Mouse (Mus musculus): Measurements from ENCODE around the gene Arhgef2.

Arhgef2 gene

DNA sequence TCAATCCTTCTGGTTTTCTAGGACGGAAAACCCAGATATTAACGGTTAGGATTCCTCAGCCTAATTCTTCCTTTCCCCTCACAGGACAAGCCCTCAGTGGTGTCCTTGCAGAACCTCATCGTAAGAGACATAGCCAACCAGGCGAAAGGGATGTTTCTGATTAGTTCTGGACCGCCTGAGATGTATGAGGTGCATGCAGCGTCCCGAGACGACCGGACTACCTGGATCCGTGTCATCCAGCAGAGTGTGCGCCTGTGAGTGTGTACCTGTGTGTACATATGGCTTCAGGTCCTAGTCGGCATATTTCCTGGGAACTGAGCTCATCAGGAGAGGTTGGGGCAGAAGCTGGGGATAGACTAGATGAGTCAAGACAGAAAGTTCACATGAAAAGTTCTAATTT lies 33.5 kb downstream of the Arhgef2 start:
- DNase-seq (ENCODE audit: low read depth, low spot score): no peak

DNA sequence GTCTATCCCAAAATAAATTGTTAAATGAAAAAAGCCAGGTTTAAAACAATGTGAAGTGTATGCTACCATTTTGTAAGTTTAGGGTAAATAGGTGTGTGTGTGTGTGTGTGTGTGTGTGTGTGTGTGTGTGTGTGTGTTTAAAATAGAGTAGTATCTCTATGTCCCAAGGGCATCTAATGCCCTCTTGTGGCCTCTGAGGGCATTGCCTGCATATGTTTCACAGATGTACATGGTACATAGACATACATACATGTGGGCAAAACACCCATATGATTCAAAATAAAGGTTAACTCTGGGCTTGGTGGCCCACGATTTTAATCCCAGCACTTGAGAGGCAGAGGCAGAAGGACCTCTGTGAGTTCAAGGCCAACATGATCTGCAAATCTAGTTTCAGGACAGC lies 34.9 kb downstream of the Arhgef2 start:
- no peak for DNase-seq (ENCODE audit: low read depth, low spot score)

DNA sequence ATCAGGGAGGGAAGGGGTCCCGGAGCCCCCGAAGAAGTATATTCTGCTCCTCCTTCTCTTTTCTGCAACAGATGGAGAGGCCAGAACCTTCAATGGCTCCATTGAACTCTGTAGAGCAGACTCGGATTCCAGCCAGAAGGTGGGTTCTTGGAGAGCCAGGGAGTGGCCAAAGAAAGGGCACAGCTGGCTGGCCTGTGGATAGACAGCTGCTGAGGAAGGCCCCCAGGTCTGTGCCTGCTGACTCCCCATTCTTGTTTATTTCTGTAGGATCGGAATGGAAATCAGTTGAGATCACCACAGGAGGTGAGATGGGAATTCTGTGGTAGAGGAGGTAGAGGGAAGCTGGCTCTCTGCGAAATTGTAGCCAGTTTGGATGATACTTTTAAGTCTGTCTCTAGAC lies 37.3 kb downstream of the Arhgef2 start:
- DNase-seq (ENCODE audit: low read depth, low spot score): no peak

DNA sequence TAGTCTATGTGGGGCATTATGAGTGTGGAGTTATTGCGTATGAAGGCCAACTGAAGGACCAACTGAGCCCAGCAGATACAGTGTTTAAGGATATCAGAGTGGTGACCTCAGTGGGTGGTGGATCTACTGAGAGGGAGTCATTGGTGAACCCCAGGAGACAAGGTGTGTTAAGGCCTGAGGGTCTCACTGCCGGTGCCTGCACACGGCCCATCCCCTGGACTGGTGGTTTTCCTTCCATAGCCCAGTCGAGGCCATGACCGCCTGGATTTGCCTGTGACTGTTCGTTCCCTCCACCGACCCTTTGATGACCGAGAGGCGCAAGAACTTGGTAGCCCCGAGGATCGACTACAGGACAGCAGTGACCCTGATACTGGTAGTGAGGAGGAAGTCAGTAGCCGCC lies 40.2 kb downstream of the Arhgef2 start:
- DNase-seq (ENCODE audit: low read depth, low spot score): no peak

DNA sequence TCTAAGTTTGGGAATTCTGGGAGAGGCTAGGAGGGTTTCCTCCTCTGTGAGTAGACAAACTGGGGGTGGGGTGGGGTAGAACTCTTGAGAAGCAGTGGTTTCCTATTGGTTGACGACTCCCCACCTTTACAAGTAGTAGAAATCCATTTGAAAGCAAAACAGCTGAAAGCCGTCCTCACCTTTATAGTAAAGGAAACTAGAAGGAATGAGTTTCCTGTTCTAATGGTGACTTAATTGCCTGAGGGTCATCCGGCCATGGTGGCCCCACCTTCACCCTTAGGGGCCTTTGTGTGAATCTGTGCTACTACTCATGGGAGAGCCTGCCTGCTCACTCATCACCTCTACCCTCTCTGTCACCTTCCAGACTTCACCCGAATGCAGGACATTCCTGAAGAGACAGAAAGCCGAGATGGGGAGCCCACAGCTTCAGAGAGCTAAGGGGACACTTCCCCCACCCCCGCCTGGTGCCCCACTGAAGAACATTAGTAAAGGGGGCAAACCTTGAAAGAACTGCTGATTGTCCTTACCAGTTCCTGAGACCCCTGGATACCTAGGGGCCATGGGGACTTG lies 40.7 kb downstream of the Arhgef2 start:
- no peak for DNase-seq (ENCODE audit: low read depth, low spot score)

DNA sequence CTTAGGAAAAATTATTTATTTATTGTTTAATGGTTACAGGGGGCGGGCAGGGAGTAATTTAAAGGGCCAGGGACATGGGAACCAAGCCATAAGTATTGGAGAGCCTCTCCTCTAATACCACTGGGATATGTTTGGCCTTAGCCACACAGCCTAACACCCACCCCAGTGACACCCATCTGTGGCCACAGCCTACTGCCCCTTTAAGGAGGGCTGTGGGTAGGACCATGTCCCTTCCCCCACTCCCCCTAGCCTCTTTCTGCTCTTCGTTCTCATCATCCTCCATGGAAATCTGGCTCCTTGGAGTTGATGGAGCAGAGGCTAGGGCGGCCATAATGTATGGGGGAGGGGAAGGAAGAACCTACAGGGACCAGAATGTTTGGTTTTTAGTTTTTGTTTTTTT lies 41.3 kb downstream of the Arhgef2 start:
- no peak for DNase-seq (ENCODE audit: low read depth, low spot score)

DNA sequence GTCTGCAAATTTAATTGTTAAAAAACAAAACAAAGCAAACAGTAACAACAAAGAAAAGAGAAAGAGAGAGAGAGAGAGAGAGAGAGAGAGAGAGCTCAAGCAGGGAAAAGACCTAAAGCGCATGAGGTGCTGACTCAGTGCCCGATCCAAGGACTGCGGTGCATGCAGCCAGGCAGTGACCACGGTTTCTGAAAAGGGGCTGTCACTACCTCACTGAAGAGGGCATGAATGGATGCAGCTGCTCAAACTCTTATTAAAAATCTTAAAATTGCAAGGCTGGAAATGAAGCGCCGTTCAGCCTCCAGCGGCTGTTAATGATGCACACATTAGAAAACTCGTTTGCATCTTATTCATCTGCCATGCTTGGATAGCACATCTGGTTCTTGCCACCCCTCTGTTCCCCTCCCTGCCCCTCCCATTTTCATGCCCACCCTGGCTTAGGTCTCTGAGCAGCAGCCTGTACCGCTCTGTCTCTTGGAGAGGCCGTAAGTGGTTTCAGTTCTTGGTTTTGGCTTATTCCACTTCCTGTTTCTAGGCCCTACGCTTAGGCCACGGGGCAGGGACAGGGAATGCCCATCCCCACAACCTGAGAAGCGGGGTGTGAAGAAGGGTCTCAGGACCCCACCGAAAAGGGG lies 42.1 kb downstream of the Arhgef2 start:
- DNase-seq (ENCODE audit: low read depth, low spot score): no peak

DNA sequence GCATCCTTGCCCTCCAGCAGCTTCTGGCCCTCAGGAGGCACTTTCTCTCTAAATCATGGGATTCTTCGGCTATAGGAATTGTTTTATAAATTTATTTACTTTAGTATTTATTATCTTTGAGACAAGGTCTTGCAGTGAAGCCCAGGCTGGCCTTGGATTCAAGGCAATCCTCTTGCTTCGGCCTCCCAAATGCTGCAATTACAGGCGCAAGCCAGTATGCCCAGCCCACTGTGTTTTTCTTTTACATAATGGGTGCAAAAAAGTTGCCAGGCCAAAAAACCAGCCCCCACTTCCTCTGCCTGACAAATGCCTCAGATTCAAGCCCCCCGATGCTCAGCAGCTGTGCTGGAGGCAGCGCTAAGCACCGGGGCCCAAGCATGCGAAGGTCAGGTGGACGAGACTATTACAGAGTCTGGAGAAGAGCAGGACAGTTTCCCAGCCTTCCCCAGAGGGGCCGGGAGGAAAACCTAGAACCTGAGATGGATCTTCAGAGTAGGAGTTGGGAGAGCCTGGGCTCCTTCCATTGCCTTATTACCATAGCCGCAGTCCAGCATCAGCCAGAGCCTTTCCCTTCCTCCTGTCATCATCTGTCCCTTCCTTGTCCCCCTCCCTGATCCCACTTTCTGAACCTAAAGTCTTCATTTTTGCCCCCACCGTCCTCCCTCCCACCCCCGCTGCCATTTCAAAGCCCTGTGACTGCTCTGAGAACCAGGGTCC lies 42.8 kb downstream of the Arhgef2 start:
- DNase-seq (ENCODE audit: low read depth, low spot score): no peak

DNA sequence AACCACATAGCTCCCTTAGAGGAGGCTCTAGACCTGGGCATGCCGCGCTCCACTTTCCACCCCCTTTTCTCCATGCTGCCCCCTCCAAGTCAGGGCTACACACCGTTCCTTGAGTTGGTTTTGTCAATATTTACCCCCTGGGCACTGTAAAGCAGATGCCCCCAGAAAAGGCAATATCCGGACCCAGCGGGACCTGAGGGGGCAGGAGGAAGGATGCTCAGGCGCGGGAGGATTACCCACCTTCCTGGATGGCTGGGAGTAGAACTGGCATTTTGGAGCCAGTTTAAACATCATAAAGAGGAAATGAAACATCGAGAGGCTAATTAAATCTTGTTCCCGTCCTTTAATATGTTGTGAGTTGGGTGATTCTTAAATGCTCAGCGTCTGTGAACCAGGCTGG lies 43.4 kb downstream of the Arhgef2 start:
- DNase-seq (ENCODE audit: low read depth, low spot score): no peak

DNA sequence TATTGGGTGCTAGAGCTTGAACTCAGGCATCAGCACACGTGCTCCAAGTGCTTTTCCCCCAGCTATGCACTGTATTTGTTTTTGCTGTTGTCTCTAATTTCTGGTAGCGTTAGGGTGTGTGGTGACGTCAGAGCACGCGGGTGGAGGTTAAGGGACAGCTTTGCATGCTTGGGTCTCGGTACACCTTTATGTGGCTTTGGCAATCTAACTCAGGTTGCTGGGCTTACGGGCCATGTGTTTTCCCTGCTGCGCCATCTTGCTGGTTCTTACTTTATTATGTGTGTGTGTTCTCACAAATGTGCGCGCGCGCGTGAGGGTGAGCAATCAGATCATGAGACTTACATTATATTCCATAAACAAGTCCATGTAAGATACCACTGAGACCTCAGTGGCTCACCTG lies 44.2 kb downstream of the Arhgef2 start:
- no peak for DNase-seq (ENCODE audit: low read depth, low spot score)

DNA sequence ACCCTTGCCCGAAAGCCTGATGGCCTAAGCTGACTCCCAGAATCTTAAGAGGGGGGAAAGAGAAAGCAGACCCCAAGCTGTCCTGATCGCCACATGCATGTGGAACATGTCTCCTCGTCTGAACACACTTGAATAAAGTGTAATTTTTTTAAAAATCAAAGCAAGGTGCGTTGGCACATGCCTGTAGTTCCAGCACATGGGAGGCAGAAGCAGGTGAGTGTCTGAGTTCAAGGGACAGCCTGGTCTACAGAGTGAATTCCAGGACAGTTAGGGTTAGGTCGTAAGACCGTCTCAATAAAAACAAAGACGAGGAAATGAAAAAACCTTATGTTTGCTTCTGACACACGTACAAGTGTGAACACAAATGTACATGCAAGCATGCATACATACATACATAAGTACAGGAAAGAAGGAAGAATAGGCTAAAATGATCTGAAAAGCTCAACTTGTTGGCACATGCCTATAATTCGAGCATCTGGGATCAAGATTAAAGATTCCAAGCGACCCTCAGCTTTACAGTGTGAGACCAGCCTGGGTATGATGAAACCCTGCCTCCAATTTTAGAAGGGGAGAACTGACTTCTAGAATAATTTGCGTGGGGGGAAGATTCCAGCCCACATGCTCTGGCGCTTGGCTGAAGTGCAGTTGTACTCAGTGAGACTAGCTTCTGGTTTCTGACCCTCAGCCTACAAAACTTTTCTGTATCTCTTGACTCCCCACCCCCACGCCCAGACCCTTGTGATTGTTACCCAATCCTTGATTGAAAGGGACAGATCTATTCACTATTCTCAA lies 45.1 kb downstream of the Arhgef2 start:
- no peak for DNase-seq (ENCODE audit: low read depth, low spot score)

DNA sequence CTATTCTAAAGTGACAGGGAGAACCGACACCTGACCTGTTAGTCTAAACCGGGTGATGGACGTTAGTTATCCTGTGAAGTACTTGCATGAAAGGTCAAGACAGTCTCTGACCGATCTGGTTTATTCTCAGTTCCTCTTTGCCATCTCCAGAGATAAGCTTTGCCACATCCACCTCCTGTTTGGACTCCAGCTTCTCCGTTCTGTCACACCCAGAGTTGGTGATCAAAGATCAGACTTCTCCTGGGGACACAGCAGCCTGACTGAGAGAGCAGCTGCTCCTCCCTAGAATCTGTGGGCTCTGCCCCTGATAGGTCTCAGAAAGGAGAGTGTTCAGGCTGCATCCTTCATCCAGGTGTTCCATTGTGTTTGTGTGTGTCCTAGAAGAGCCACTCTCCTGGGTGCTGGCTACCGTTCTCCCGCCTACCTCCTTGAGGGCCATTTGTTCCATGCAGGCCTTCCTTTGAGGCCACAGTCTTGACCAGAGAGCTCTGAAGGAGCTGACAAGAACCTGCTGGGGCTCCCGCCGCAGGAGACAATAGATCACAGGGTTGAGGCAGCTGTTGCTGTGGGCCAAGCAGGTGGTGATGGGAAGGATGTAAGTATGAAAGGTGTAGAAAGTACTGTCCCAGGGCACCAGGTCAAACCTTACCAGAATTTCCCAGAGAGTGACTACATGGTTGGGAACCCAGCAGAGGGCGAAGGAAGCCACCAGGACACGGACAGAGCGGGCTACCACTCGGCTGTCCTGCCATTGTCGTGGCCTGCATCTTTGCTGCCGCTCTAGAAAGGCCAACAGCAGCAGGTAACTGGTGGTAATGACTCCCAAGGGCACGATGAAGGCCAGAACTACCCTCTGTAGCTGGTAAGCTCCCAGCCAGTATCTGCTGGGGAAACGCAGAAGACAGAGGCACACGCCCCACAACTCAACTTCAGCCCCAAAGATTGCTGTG lies 46.2 kb downstream of the Arhgef2 start:
- no peak for DNase-seq (ENCODE audit: low read depth, low spot score)

DNA sequence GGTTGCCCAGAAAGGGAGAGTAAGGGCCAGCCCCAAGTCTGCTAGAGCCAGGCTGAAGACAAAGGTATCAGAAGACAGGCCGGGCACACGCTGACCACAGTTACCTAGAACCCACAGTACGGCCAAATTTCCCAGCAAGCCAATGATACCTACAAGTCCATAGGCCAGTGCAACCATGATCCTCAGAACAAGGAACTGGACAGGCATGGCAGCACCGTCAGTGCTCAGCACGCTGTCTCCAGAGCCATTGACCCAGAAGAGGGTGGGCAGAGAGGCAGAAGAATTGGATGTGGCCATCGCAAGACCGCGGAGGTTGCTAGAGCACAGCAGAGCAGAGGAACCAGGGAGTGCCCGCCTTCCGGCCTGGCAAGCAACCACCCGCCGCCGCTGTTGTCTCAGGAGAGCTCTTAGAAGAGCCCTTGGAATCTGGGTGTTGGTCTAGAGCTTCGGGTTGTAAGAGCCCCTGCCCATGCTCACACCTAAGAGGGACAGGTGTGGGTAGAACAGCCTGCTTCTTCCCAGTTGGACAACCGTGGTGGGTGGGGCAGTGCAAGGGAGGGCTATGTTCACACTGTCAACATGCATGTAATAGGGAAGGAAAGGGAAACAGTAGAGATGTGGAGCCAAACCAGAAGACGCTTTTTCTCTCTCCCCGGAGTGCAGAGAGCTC lies 47.2 kb downstream of the Arhgef2 start, which contains the start of gene Rxfp4:
Gene Rxfp4 (minus strand): TSS at position 297 of the 670 bp plus-strand sequence.
- no peak for DNase-seq (ENCODE audit: low read depth, low spot score)

DNA sequence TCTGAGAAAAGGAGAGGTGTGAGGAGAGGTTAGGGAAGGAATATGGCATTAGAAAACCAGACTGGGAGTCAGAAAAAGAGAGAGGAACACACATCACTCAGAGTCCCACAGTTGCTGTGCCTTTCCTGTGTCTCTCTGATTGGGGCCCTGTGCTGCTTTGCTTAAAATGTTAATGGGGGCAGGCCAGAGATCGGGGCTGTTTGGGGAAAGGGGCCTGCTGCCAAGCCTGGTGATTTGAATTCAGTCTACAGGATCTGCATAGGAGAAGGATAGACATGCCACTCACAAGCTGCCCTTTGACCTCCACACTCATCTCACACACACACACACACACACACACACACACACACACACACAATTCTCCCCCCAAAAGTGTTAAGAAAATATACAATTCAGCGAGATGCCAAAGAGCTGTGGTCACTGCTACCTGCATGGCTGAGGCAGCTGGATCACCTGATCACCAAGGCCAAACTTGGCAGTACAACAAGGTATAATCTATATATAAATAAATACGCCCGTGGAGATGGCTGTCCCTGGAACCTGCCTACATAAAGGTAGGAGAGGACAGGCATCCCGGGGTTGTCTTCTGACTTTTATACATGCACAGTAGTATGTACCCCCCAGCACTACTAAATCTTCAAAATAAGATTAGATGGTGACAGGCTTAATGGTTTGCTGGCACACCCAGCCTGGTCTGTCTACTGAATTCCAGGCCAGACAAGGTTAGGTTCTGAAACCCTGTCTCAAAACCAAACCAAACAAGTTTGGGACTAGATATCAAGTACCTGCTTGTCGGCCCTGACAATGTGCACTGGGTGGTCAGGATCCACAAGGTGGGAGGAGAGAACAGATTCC lies 48.0 kb downstream of the Arhgef2 start:
- no peak for DNase-seq (ENCODE audit: low read depth, low spot score)

DNA sequence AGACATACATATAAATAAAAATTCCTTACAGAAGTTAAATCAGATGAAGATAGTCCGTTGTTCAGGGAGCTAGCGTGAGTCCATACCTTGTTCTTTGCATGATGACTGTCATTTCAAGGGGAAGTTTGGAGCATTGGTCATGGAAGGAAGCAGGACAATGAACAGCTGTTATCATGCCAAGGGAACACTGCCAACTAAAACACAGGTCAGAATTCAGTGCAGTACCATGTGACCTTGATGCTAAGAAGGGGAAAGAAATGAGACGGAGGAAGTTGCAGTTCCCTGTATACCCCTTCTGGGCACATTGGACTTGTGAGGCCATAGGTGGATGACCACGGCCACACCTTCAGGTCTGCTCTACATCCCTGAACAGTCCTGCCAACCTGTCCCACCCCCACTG lies 48.9 kb downstream of the Arhgef2 start:
- DNase-seq (ENCODE audit: low read depth, low spot score): no peak

DNA sequence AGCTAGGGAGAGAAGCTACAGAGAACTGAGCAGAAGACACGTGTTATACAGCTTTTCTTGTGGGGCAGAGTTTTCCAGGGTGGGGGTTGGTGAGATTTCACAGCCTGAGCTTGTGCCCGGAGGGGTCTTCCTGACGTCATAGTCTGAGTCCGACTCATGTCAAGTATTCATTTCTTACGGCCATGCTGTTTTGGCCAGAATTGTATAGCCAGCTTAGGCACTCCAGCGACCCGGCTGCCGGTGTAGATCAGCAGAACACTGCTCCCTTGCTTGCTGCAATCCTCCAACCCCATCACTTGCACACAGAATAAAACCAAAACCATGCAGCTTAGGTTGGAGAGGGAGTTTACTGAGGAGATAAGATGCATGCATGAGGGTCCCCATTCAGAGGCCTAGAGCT lies 49.9 kb downstream of the Arhgef2 start:
- no peak for DNase-seq (ENCODE audit: low read depth, low spot score)

DNA sequence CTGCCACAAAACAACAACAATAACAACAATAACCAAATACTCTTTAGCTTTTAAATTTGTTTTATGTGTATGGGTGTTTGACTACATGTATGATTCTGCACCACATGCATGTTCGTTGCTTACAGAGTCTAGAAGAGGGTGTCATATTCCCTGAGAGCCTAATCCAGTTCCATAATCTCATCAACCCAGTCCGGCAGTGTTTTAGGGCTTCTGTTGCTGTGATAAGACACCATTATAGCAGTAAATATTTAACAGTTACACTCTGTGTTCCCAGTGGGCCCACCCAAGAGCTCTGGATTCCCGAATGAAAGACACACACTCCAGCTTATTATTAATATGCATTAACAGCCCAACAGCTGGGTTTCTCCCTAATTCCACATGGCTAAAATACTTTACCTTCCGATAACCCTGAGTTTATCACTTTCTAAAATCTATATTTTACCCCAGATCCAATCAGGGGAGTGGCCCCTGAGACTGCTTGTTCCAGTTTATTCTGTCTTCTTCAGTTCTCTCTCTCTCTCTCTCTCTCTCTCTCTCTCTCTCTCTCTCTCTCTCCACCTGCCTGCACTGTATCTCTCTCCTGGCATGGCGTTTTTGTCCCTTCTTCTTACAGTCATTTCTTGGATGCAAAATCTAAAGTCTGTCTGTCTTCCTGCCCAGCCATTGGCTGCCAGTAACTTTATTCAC lies 52.8 kb downstream of the Arhgef2 start:
- DNase-seq (ENCODE audit: low read depth, low spot score): no peak

DNA sequence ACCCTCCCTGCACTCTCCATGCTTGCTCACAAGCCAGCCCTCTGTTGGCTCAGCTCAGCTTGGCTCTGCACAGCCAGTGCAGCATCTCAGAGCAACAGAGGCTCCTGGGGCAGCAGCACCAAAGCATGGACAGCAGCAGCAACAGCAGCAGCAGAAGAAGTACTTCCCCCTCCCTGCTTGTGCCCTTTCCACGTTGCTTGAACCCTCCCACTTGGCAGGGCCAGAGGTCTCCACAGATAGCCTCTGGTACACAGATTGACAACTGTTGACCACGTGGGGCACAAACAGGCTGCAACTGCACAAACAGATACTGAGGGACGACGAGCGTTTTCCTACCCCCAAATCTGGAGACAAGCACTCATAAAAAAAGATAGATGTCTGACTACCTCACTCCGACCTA lies 54.0 kb downstream of the Arhgef2 start:
- DNase-seq (ENCODE audit: low read depth, low spot score): no peak

DNA sequence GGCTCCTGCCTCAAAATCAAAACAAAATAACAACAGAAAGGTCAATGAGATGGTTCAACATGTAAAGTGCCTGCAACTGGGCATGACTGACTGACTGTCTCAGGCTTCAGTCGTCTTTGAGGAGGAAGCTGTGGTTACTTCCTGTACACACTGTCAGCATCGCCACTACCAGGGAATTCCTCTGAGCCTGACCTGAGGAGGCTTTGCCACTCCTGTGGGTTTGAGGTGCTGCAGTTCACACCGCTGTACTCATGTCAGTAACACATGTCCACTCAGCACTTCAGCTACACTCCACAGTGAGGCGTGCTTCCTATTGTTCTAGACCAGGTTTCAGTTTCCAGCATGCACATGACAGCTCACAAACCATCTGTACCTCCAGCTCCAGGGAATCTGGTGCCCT lies 58.3 kb downstream of the Arhgef2 start:
- no peak for DNase-seq (ENCODE audit: low read depth, low spot score)

Measured in skeletal muscle tissue, adult 2 months (tissue).